Comparison of ENCODE assay signal across 16 mouse cellular contexts in the genomic region with DNA sequence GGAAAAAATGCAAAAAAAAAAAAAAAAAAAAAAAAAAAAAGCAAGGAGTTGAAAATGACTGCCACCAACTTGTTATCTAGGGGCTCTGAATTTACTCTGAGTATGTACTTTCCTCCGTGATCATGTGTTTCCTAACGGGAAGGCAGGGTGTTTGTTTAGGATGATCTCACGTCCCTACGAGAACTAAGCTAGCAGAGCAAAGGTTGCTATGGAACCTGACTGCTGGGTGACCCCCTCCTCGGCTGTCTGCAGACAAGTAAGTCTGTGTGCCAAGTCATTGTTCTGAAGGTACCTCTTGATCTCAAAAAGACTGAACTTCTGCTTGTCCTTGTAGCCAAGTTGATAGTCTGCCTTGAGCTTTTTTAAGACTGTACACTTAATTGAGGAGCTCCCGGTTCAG.
A peak's percentile ranks its signal among the peaks of the same experiment; 100 is the strongest.
DNase-seq lines count a peak whose midpoint lies in the region; ATAC-seq lines count a peak whose summit lies in the region.
"Had no signal": no experiment of that assay in that cellular context is flagged by ENCODE, and none has a peak within 500 bp of the region (broad histone marks: within the 10 kb centered on the region; RNA-seq: fewer than 3 reads in every experiment).

No protein-coding gene starts in this region.

- WGBS in heart, embryonic 10.5 days, result 65% methylated on average over 6 of the region's 6 CpGs
- WGBS in heart, embryonic 11.5 days (ENCODE audit: insufficient replicate concordance), result 55% methylated on average over 6 of the region's 6 CpGs
- WGBS in intestine, embryonic 15.5 days, result 51% methylated on average over 6 of the region's 6 CpGs
- WGBS in midbrain, embryonic 16.5 days, result 83% methylated on average over 6 of the region's 6 CpGs

- H3K4me1 ChIP-seq in heart, embryonic 10.5 days, result no peaks in the 10 kb centered on the region
- H3K4me1 ChIP-seq in heart, embryonic 11.5 days (ENCODE audit: control insufficient read depth, insufficient read depth, low read length), result no peaks in the 10 kb centered on the region
- H3K4me1 ChIP-seq in intestine, embryonic 15.5 days (replicated peaks), result no peaks in the 10 kb centered on the region
- no peaks in the 10 kb centered on the region for H3K4me1 ChIP-seq in midbrain, embryonic 16.5 days (ENCODE audit: control insufficient read depth, insufficient read depth, low read length)
- H3K4me1 ChIP-seq: embryonic facial prominence, embryonic 12.5 days; forebrain, embryonic 15.5 days; midbrain, embryonic 12.5 days; neural tube, embryonic 13.5 days had no signal

- H3K27ac ChIP-seq in heart, embryonic 10.5 days, result no peak overlapping the region
- H3K27ac ChIP-seq in heart, embryonic 11.5 days (ENCODE audit: low read depth, low read length), result 0 out of 2 replicates have a peak overlapping the region, but pooled peaks have one; percentile 6
- no peak overlapping the region for H3K27ac ChIP-seq in intestine, embryonic 15.5 days
- H3K27ac ChIP-seq in midbrain, embryonic 16.5 days (ENCODE audit: low read length), result no peak overlapping the region
- H3K27ac ChIP-seq: embryonic facial prominence, embryonic 12.5 days; forebrain, embryonic 15.5 days; midbrain, embryonic 12.5 days; neural tube, embryonic 13.5 days had no signal

- peak; percentile 97 for DNase-seq in heart, adult 11 months
- no peak for DNase-seq in heart, embryonic 10.5 days (ENCODE audit: low spot score)
- DNase-seq in lung, postnatal 36 days, result peak; percentile 42
- DNase-seq in cerebellum, adult 11 months, result no peak
- DNase-seq: right cerebral cortex, postnatal 25 days had no signal

- no peak overlapping the region for H3K4me2 ChIP-seq in heart, embryonic 11.5 days
- H3K4me2 ChIP-seq in intestine, embryonic 15.5 days (replicated peaks), result no peak overlapping the region
- no peak overlapping the region for H3K4me2 ChIP-seq in midbrain, embryonic 16.5 days (ENCODE audit: low read length)
- H3K4me2 ChIP-seq: embryonic facial prominence, embryonic 12.5 days; forebrain, embryonic 15.5 days; midbrain, embryonic 12.5 days; neural tube, embryonic 13.5 days had no signal

- no peaks in the 10 kb centered on the region for H3K9me3 ChIP-seq in heart, embryonic 10.5 days
- H3K9me3 ChIP-seq in heart, embryonic 11.5 days (replicated peaks; ENCODE audit: control insufficient read depth, low read length), result no peaks in the 10 kb centered on the region
- no peaks in the 10 kb centered on the region for H3K9me3 ChIP-seq in intestine, embryonic 15.5 days
- H3K9me3 ChIP-seq in midbrain, embryonic 16.5 days (replicated peaks; ENCODE audit: control insufficient read depth, low read length, poor library complexity, severe bottlenecking), result no peaks in the 10 kb centered on the region
- H3K9me3 ChIP-seq: embryonic facial prominence, embryonic 12.5 days; forebrain, embryonic 15.5 days; midbrain, embryonic 12.5 days; neural tube, embryonic 13.5 days had no signal

- H3K27me3 ChIP-seq in heart, embryonic 10.5 days (ENCODE audit: insufficient read depth, poor library complexity, severe bottlenecking), result no peaks in the 10 kb centered on the region
- no peaks in the 10 kb centered on the region for H3K27me3 ChIP-seq in heart, embryonic 11.5 days (ENCODE audit: control insufficient read depth, insufficient read depth, low read length)
- H3K27me3 ChIP-seq in intestine, embryonic 15.5 days (replicated peaks), result no peaks in the 10 kb centered on the region
- no peaks in the 10 kb centered on the region for H3K27me3 ChIP-seq in midbrain, embryonic 16.5 days (ENCODE audit: control insufficient read depth, insufficient read depth, low read depth, low read length)
- H3K27me3 ChIP-seq: embryonic facial prominence, embryonic 12.5 days; forebrain, embryonic 15.5 days; midbrain, embryonic 12.5 days; neural tube, embryonic 13.5 days had no signal

- H3K36me3 ChIP-seq in heart, embryonic 10.5 days, result no peaks in the 10 kb centered on the region
- no peaks in the 10 kb centered on the region for H3K36me3 ChIP-seq in heart, embryonic 11.5 days (ENCODE audit: control insufficient read depth, insufficient read depth, low read length)
- no peaks in the 10 kb centered on the region for H3K36me3 ChIP-seq in intestine, embryonic 15.5 days
- no peaks in the 10 kb centered on the region for H3K36me3 ChIP-seq in midbrain, embryonic 16.5 days (ENCODE audit: control insufficient read depth, insufficient read depth, low read length)
- H3K36me3 ChIP-seq: embryonic facial prominence, embryonic 12.5 days; forebrain, embryonic 15.5 days; midbrain, embryonic 12.5 days; neural tube, embryonic 13.5 days had no signal

- ATAC-seq in heart, embryonic 11.5 days (replicated peaks; ENCODE audit: insufficient number of reproducible peaks, low FRiP score, low TSS enrichment), result 0 out of 2 replicates have a peak, but pooled peaks have one; percentile 61
- peak; percentile 80 for ATAC-seq in intestine, embryonic 15.5 days
- ATAC-seq in activated CD4-positive, CD25-positive, alpha-beta regulatory T cell, adult 4 months, result no peak
- no peak for ATAC-seq in midbrain, embryonic 16.5 days
- ATAC-seq: CD4-positive, CD25-positive, alpha-beta regulatory T cell, adult 4 months; forebrain, embryonic 15.5 days; Patski had no signal

- no peak overlapping the region for H3K9ac ChIP-seq in heart, embryonic 11.5 days (ENCODE audit: low read depth, low read length)
- no peak overlapping the region for H3K9ac ChIP-seq in intestine, embryonic 15.5 days
- H3K9ac ChIP-seq in midbrain, embryonic 16.5 days (ENCODE audit: low read depth, low read length), result no peak overlapping the region
- H3K9ac ChIP-seq: embryonic facial prominence, embryonic 12.5 days; forebrain, embryonic 15.5 days; midbrain, embryonic 12.5 days; neural tube, embryonic 13.5 days had no signal

- no peak overlapping the region for H3K4me3 ChIP-seq in heart, embryonic 10.5 days
- no peak overlapping the region for H3K4me3 ChIP-seq in heart, embryonic 11.5 days (ENCODE audit: low read depth, low read length)
- H3K4me3 ChIP-seq in intestine, embryonic 15.5 days (replicated peaks), result no peak overlapping the region
- H3K4me3 ChIP-seq in midbrain, embryonic 16.5 days (ENCODE audit: low read depth, low read length), result no peak overlapping the region
- H3K4me3 ChIP-seq: embryonic facial prominence, embryonic 12.5 days; forebrain, embryonic 15.5 days; layer of hippocampus, adult 2 months; midbrain, embryonic 12.5 days; neural tube, embryonic 13.5 days had no signal

Comparison
In these comparisons a context has a peak if more than half of its experiments do, and no peak if none do; other contexts are left out.
1. DNase-seq: peak in heart, adult 11 months (single experiment) and lung, postnatal 36 days (single experiment); none in heart, embryonic 10.5 days (single experiment) and cerebellum, adult 11 months (single experiment).
2. ATAC-seq: peak in heart, embryonic 11.5 days (single experiment) and intestine, embryonic 15.5 days (single experiment); none in activated CD4-positive, CD25-positive, alpha-beta regulatory T cell, adult 4 months (single experiment) and midbrain, embryonic 16.5 days (single experiment).